Mouse (Mus musculus): Measurements from ENCODE around the gene Tnr.

The Tnr gene

DNA sequence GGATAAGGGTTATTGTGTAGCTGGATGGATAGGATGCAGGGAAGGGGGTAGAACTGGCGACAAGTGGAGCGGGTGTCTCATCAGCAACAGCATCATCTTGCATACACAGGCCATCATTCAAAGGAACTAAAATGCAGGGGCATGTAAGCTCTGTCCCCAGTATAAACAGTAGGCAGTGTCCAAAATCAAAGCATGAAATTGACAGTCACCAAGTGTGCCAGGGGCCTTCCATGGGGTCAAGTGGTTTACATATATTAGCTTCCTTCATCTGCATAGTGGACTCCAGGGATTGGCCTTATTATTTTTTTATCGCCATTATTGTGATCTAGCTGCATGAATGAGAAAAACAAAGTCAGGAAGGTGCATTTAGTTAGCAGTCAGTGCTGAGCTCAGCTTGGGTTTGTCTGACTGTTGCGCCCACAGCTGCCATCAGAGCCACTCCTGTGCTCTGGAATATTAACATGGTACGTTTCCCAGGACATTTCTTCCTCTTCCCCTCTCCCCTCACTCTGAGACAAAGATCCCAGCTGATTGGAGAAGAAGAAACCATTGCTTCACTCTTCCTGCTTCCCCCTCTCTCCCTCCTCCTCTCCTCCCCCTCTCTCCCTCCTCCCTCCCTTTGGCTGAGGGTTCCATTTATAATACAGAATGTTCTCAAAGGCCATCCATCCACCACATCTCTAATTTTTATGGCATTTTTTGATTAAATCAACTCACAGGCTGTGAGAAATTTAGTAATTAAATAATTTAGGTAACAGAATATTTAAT lies 106.4 kb downstream of the Tnr start:
- DNase-seq (ENCODE audit: low spot score in 2 of 2), result no peak

DNA sequence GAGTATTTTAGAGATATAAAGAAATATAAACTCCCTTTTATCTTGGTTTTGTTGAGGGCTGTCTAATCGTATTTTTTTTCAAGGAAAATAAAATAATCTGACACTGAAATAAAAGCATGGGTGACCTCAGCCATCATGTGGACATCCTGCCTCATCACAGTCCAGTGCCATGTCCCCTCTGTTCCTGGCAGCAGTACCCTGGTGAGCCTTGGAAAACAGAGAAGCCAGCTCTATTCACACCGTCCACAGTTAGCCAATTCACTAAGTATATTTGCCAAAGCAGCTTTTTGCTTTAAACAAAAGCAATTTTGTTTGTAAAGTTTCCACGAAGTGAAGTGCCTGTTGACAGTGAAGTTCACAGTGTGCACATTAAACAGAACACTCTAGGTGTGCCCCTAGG lies 109.0 kb downstream of the Tnr start:
- no peak for DNase-seq (ENCODE audit: low spot score in 2 of 2)

GRCm38 (mm10) chr1:159639408-159639807 lies 115.8 kb downstream of the Tnr start:
- peak in 1 of 2 experiments; percentile 43 for DNase-seq (ENCODE audit: low spot score in 2 of 2)

- no peak for DNase-seq (ENCODE audit: low spot score in 2 of 2)
These were observed 122.2 kb downstream of the Tnr start for GRCm38 (mm10) chr1:159645719-159646118.

DNA sequence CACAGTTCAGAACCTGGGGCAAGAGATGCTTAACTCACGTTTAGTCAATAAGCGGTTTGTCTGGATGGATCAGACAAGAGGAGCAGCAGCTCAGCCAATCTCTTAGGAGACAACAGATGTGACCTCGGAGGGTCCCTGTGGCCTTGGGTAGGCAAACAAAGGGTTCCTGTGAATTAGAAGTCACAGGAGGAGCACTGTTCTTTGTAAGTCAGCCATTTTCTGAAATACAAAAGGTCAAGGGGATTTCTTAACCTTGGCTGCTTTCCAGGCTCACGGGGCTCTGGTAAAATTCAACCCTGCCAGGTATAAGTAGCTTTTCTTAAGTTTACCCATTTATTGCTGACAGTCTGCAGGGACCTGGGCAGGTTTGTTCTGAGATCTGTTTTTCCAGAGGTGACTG lies 126.9 kb downstream of the Tnr start:
- no peak for DNase-seq (ENCODE audit: low spot score in 2 of 2)

DNA sequence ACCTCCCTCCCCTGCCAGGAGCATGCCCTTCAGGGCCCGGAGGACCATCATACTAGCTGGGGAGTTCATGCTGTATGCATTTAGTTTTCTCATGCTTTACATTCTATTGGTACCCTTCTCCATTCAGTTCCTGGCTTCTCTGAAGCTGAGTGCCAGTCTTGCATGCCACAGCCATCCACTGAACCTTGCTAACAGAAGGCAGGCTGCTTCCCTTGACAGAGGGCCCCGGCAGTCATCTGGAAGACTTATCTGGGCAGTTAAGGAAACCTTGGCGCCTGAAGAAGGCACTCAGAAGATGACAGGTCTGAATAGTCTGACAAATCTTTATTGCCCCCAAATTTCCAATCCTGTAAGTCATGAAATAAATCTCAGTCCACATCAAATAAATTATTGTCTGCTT lies 131.7 kb downstream of the Tnr start:
- no peak for DNase-seq (ENCODE audit: low spot score in 2 of 2)

- DNase-seq (ENCODE audit: low spot score in 2 of 2), result no peak
These were observed 134.4 kb downstream of the Tnr start for GRCm38 (mm10) chr1:159657856-159658542.

DNA sequence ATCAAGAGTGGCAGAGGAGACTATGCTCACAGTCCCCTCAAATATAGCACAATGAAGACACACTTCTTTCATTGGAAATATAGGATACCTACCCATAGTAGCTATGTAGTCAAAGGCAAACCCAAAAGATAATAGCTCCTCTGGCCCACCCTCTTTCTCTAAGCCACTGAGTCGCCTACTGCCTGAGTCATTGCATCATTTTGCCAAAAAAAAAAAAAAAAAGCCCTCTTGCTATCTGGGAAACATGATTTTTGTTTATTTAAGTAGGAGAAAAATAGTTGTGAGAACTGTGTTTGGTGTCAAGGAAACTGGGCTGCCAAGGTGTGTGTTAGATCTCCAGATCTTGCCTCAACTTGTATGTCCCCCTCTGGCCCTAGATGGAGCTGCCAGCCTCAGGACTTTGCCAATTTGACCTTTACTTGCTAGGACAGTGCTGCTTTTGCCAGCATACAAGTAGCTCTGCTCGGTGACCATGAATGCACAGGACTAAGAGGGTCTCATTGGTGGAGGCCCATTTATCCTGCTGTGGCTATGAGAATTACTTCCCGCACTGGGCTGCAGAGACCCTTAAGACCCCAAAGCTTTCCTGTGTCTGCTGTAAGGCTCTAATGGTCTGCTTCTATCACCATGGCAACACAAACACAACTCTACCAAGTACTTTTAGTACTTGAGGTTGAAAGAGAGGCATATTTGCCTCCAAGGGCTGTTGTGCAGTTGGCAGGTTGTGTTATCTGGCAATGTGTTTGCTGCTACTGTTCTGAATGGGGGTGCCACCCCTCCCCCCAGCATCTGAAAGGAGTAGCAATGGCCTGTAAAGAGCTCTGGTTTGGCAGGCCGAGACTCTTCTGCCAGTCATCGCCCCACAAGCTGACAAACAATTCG lies 137.3 kb downstream of the Tnr start:
- peak in 1 of 2 experiments; percentile 24 for DNase-seq (ENCODE audit: low spot score in 2 of 2)

- DNase-seq (ENCODE audit: low spot score in 2 of 2), result no peak
These were observed 140.9 kb downstream of the Tnr start for GRCm38 (mm10) chr1:159664496-159664895.

- peak in 1 of 2 experiments; percentile 39 for DNase-seq (ENCODE audit: low spot score in 2 of 2)
These were observed 141.4 kb downstream of the Tnr start for GRCm38 (mm10) chr1:159664945-159665344.

- peak; percentile 68 to 73 for DNase-seq (ENCODE audit: low spot score in 2 of 2)
These were observed 147.1 kb downstream of the Tnr start for GRCm38 (mm10) chr1:159670629-159671150.

DNA sequence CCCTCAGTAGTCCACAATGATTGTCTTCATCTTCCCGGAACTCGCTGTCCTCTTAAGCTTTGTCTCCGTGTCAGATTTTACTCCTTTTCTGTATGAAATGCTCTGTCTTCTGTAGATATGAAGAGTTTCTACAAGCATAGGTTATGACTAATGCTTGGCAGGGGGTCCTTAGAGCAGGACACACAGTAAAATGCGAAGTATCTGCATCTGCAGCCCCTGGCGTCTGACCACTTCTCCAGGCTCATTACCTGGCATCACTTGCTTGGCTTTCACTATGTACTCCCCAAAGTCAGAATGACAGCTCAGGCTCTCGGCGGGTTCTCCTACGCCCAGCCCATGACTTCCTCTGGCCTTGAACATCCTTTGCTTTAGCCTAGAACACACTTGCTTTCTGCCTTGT lies 147.6 kb downstream of the Tnr start:
- no peak for DNase-seq (ENCODE audit: low spot score in 2 of 2)

DNA sequence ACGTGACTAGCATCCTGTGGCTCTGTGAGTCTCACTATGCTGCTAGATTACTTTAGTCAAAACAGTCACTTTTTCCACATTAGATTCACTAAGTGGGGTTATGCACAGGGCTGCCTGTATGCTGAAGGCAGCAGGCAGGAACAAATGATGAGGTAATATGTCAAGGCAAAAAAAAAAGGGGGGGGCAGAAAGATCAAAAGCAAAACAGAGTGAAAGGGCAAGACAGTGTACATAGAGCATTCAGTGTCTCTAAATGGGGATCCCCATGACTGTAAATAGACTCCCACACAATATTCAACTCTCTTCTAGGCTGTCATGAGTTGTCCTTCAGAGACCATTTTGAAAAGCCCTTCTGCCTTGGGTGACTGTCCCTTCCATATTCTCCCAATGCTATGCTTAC lies 150.7 kb downstream of the Tnr start:
- no peak for DNase-seq (ENCODE audit: low spot score in 2 of 2)

DNA sequence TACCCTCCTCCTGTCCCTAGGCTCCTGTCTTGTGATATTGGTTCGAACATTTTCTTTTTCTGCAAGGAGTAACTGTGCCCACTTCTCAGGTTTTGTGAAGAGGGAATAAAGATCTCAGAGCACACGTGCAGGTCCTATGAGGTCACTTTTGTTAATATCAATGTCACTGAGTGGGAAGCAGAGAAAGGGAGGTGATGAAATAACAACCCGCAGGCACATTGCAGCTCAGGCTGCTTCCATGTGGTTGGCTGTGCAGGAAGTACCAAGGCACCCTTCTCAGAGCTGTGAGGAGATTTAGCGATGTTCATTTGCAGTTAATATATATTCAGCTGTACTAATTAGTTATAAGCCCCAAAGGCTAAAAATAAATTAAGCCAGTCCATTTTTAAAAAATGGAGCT lies 151.9 kb downstream of the Tnr start:
- DNase-seq (ENCODE audit: low spot score in 2 of 2), result no peak

DNA sequence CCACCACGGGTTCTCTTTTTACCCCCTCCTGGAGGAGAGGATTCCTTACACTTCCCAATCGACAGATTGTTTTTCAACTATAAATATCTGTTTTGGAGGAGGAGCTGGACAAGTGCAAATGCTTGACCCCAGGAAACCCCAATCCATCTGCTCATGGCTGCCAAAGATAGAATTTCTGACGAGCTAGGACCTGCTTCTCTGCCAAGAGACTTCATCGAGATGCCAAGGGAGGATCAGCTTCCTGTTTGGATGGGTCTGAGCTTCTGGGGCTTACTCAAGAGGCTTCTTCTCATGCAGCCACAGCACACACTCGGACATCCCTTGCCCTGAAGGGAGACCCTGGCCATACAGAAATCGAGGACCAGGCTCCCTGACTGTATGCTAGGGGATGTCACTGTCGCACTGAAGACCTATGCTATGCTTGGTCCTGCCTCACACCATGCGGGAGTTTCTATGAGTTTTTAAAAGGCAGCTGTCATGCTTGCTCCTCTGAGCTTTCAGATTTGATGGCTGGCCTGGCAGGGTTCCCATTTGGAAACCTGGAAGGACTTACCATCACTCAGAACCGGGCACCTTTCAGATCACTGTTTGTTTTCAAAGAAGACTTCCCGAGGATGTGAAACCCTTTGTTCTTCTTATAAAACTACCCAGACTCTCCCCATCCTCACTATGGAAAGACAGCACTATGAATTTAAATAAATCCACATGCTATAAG lies 154.8 kb downstream of the Tnr start:
- DNase-seq (ENCODE audit: low spot score in 2 of 2), result no peak

GRCm38 (mm10) chr1:159681252-159681651 lies 157.7 kb downstream of the Tnr start:
- no peak for DNase-seq (ENCODE audit: low spot score in 2 of 2)

DNA sequence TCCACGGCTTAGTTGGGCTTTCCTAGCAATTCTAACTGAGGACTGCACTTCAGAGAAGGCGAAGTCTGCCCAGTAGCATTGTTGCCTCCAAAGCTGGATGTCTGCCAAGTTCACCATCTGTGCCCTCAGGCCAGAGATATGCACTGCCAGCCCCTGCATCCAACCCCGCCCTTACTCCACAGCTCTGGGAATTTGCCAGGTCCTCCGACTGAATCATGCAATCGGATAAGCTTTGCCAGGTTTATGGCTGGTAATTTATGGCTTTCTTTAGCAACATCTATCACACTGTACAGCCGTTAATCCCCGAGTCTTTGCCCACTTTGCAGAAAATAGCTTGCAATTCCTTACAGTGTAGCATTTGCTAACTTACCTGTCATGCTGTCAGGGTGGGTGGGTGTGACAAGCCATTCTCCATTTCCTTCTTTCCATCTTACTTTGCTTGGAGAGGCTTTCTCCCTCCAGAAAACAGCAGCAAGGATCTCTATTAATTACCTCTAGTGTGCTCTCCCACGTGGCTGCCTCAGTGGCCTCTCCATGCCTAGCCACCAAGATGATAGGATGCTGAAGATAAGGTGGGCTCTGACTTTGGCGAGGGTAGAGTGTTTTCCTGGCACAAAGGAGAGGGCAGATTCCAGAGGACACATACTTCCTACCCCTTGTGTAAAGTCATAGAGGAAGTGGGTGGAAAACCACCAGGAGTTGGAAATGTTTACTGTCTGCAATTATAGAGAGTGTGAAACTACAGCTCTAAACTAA lies 163.1 kb downstream of the Tnr start:
- DNase-seq (ENCODE audit: low spot score in 2 of 2), result peak in 1 of 2 experiments; percentile 32

GRCm38 (mm10) chr1:159696717-159697116 lies 173.1 kb downstream of the Tnr start:
- no peak for DNase-seq (ENCODE audit: low spot score in 2 of 2)

DNA sequence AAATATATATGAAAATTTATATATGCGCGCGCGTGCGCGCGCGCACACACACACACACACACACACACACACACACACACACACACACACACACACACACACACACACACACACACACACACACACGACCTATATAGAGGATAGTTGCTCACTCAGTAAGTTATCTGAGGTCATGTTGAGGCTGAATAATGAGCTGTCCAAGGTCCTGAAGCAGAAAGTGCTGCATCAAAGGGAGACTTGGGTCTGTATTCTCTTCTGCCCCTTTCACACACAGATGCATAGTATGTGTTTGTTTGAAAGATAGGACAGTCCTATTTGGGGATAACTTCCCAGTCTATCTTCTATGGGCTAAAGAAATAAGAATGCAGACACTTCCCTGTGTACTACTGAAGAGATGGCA lies 178.5 kb downstream of the Tnr start:
- DNase-seq (ENCODE audit: low spot score in 2 of 2), result no peak

DNA sequence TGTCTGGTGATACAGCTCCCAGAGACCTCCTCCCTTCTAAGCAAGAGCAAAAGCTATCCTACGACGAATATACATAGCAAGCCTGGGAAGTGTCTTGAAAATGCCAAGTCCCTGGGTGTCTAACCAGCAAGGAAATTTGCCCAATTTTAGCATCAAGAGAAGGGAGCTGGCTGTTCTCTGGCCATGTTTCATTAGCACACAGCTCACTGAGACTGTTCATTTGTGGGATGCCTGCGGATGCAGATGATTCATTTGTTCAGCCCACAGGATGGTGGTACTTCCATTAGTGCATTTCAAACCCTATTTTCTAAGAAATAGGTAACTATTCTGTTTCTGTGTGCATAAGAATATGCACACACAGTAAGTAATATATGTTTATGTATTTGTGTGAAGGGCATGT lies 181.4 kb downstream of the Tnr start:
- peak in 1 of 2 experiments; percentile 29 for DNase-seq (ENCODE audit: low spot score in 2 of 2)

GRCm38 (mm10) chr1:159716301-159716700 lies 192.7 kb downstream of the Tnr start:
- DNase-seq (ENCODE audit: low spot score in 2 of 2), result no peak
